Mouse (Mus musculus) liver, embryonic 13.5 days (tissue): Measurements from ENCODE around the gene Mad2l2. TPM values are rescaled to one million over a fixed set of nuclear protein-coding genes. Genes with fewer than 3 reads are reported as not detected.
"Not testable (repeated sequence)": the region's sequence is repeated elsewhere in the genome, so short reads cannot be mapped to it uniquely, and the experiment has no call there.

Experiments
- ATAC-seq: fragments of 200-750 bp; cut with Nextera tagmentation; 2 replicates; pipeline ENCODE4 v1.8.0; 2017; ENCODE audit warnings: low read depth, mild to moderate bottlenecking, moderate number of reproducible peaks, moderate library complexity
- DNase-seq: peaks from one replicate; pipeline ENCODE4 v3.0.0; 2022
- H3K27ac ChIP-seq: fragments of 300-500 bp; sonication (generic); 2 replicates; pipeline ENCODE4 v1.5.1; 2015; ENCODE audit warnings: moderate library complexity, mild to moderate bottlenecking, inconsistent platforms
- H3K27me3 ChIP-seq: fragments of 300-500 bp; sonication (generic); 2 replicates; pipeline ENCODE4 v1.6.1; 2015; ENCODE audit warnings: mild to moderate bottlenecking, inconsistent platforms
- H3K36me3 ChIP-seq: fragments of 300-500 bp; sonication (generic); 2 replicates; pipeline ENCODE4 v1.6.1; 2015; ENCODE audit warnings: mild to moderate bottlenecking, inconsistent platforms
- H3K4me1 ChIP-seq: fragments of 300-500 bp; sonication (generic); replicated peaks from 2 replicates; pipeline ENCODE4 v1.6.1; 2015; ENCODE audit warnings: inconsistent platforms
- H3K4me2 ChIP-seq: fragments of 300-500 bp; sonication (generic); 2 replicates; pipeline ENCODE4 v1.6.1; 2015; ENCODE audit warnings: inconsistent platforms, mild to moderate bottlenecking, moderate library complexity
- H3K4me3 ChIP-seq: fragments of 300-500 bp; sonication (generic); replicated peaks from 2 replicates; pipeline ENCODE4 v1.5.1; 2015; ENCODE audit warnings: mild to moderate bottlenecking, inconsistent platforms
- H3K9ac ChIP-seq: fragments of 300-500 bp; sonication (generic); 2 replicates; pipeline ENCODE4 v1.6.1; 2015; ENCODE audit warnings: mild to moderate bottlenecking, inconsistent platforms
- H3K9me3 ChIP-seq: fragments of 300-500 bp; sonication (generic); replicated peaks from 2 replicates; pipeline ENCODE4 v1.6.1; 2016; ENCODE audit warnings: inconsistent platforms
- WGBS: fragments of 180-500 bp; shearing (Covaris S2); methylation state at CpG from one replicate; pipeline ENCODE4 v1.1.7; 2015; ENCODE audit not compliant: insufficient replicate concordance; 5-methylcytosine and 5-hydroxymethylcytosine counted together
- microRNA-seq: library from miRNA; unstranded; fragments of <30 nt; microRNA quantifications from one replicate; pipeline ENCODE4, GENCODE M21; 2016
- polyA plus RNA-seq: library from polyadenylated mRNA; unstranded; fragments of >200 nt; fragmentation: Nextera tagmentation; extraction: Ambion mirVana; gene quantifications from 2 replicates; pipeline ENCODE4 v1.2.1, GENCODE M21; 2015

Mad2l2 gene
- polyA plus RNA-seq, 1 experiment from 2014 or later = 21.0 TPM

GRCm38 (mm10) chr4:148177716-148178115 lies 47.5 kb downstream of the Mad2l2 start:
- no peak overlapping the region for H3K4me3 ChIP-seq
- H3K4me1 ChIP-seq = no peaks in the 10 kb centered on the region
- ATAC-seq (no peak), DNase-seq (no peak)
- H3K9me3 ChIP-seq = no peaks in the 10 kb centered on the region
- H3K9ac ChIP-seq = no peak overlapping the region
- no peaks in the 10 kb centered on the region for H3K36me3 ChIP-seq
- H3K27ac ChIP-seq = no peak overlapping the region
- H3K27me3 ChIP-seq = peaks cover 79% of the 10 kb centered on the region
- H3K4me2 ChIP-seq = no peak overlapping the region

- 71% methylated on average over 12 of the region's 12 CpGs for WGBS
- H3K9ac ChIP-seq = no peak overlapping the region
- H3K27me3 ChIP-seq = peaks cover 56% of the 10 kb centered on the region
- H3K4me3 ChIP-seq = no peak overlapping the region
- no peaks in the 10 kb centered on the region for H3K4me1 ChIP-seq
- H3K4me2 ChIP-seq = no peak overlapping the region
- H3K9me3 ChIP-seq = no peaks in the 10 kb centered on the region
- H3K36me3 ChIP-seq = no peaks in the 10 kb centered on the region
- no peak for ATAC-seq
- DNase-seq = no peak
- no peak overlapping the region for H3K27ac ChIP-seq
These were observed 51.3 kb downstream of the Mad2l2 start for GRCm38 (mm10) chr4:148181483-148181882.

DNA sequence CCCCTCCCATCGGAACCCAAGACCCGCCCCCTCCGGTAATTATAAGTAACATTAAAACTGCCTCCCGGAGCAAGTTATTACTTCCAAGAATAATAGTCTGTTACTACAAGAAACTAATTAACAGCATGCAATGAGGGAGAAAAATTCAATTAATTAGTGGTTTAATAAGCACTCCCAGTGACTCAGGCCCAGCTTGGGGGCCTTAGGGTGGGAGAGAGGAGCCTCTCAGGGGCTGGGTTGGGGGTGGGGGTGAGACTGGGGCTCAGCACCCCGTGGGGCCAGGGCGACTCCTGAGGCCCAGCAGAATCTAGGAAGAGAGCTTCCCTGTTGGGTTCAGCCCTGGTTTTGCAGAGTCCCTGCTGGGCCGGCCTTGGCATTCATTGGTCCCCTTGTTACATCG lies 52.2 kb downstream of the Mad2l2 start:
- 33% methylated on average over 8 of the region's 8 CpGs for WGBS
- DNase-seq = no peak
- peaks cover 55% of the 10 kb centered on the region for H3K27me3 ChIP-seq

GRCm38 (mm10) chr4:148184564-148184963 lies 54.4 kb downstream of the Mad2l2 start:
- Histone ChIP-seq H3K9me3 (no peaks in the 10 kb centered on the region), H3K9ac (no peak overlapping the region), H3K4me3 (no peak overlapping the region), H3K27me3 (peaks cover 36% of the 10 kb centered on the region), H3K4me1 (peaks cover 12% of the 10 kb centered on the region), H3K36me3 (no peaks in the 10 kb centered on the region), H3K4me2 (no peak overlapping the region), H3K27ac (no peak overlapping the region)
- ATAC-seq = no peak
- DNase-seq = no peak
- WGBS = 66% methylated on average over 9 of the region's 9 CpGs

More for the DNA sequence above, 52.2 kb downstream of the Mad2l2 start:
- no peak overlapping the region for H3K4me3 ChIP-seq
- no peaks in the 10 kb centered on the region for H3K4me1 ChIP-seq
- no peak overlapping the region for H3K9ac ChIP-seq
- H3K9me3 ChIP-seq = no peaks in the 10 kb centered on the region
- no peak overlapping the region for H3K27ac ChIP-seq
- ATAC-seq = no peak
- no peaks in the 10 kb centered on the region for H3K36me3 ChIP-seq
- H3K4me2 ChIP-seq = no peak overlapping the region

- no peak for DNase-seq
- Histone ChIP-seq H3K9me3 (no peaks in the 10 kb centered on the region), H3K27ac (no peak overlapping the region), H3K9ac (no peak overlapping the region), H3K4me3 (no peak overlapping the region), H3K27me3 (peaks cover 32% of the 10 kb centered on the region), H3K4me2 (no peak overlapping the region), H3K36me3 (no peaks in the 10 kb centered on the region), H3K4me1 (peaks cover 20% of the 10 kb centered on the region)
- WGBS = 41% methylated on average over 4 of the region's 4 CpGs
- no peak for ATAC-seq
These were observed 55.6 kb downstream of the Mad2l2 start for GRCm38 (mm10) chr4:148185819-148186218.

DNA sequence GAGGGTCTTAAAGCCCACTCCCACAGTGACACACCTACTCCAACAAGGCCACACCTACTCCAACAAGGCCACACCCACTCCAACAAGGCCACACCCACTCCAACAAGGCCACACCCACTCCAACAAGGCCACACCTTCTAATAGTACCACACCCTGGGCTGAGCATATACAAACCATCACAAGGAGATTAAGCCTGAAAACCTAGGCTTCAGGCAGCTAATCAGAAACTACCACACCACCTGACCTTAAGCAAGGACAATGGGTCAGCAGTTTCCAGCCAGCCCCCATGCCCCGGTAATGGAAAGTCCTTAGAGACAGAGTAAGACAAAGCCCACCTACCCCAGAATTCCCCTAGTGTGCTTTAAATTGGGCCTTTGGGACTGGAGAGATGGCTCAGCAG lies 58.6 kb downstream of the Mad2l2 start:
- not testable (repeated sequence) for H3K9ac ChIP-seq, H3K9me3 ChIP-seq, H3K27ac ChIP-seq, DNase-seq, H3K4me3 ChIP-seq, H3K4me2 ChIP-seq, H3K36me3 ChIP-seq
- WGBS = 63% methylated on average over 1 of the region's 1 CpGs
- ATAC-seq = peak; percentile 76
- Histone ChIP-seq H3K4me1 (peaks cover 28% of the 10 kb centered on the region), H3K27me3 (peaks cover 39% of the 10 kb centered on the region)

GRCm38 (mm10) chr4:148192707-148193245 lies 62.6 kb downstream of the Mad2l2 start:
- ATAC-seq = no peak
- Histone ChIP-seq H3K9ac (no peak overlapping the region), H3K27me3 (peaks cover 41% of the 10 kb centered on the region), H3K27ac (no peak overlapping the region), H3K9me3 (no peaks in the 10 kb centered on the region), H3K4me2 (no peak overlapping the region), H3K4me3 (no peak overlapping the region), H3K4me1 (peaks cover 43% of the 10 kb centered on the region), H3K36me3 (no peaks in the 10 kb centered on the region)
- WGBS = 36% methylated on average over 11 of the region's 11 CpGs
- DNase-seq = no peak

- Histone ChIP-seq H3K4me1 (peaks cover 33% of the 10 kb centered on the region), H3K9me3 (no peaks in the 10 kb centered on the region), H3K4me2 (peak overlapping the region; percentile 14; the same call in 1 of the 2 replicates), H3K4me3 (no peak overlapping the region), H3K9ac (no peak overlapping the region), H3K27me3 (peaks cover 56% of the 10 kb centered on the region), H3K36me3 (no peaks in the 10 kb centered on the region), H3K27ac (no peak overlapping the region)
- DNase-seq (no peak), ATAC-seq (peak; percentile 65)
These were observed 64.2 kb downstream of the Mad2l2 start for GRCm38 (mm10) chr4:148194400-148194799.

Small RNAs within 50 kb of the gene (microRNA-seq; reads per million reads assigned to microRNA genes)
- not detected for gene Mir7022

Other genes starting within 250 kb of the Mad2l2 start
- 17.7 and 21.0 TPM in 2 replicates for gene Mfn2, start 225.7 kb upstream of the Mad2l2 start, polyA plus RNA-seq
- gene Plod1, start 193.6 kb upstream of the Mad2l2 start, polyA plus RNA-seq = 24.9 and 28.3 TPM in 2 replicates
- 6.8 and 7.1 TPM in 2 replicates for gene 2510039O18Rik, start 189.5 kb upstream of the Mad2l2 start, polyA plus RNA-seq
- 0.38 TPM in 1 of 2 replicates, not detected in the other for gene Nppb, start 144.6 kb upstream of the Mad2l2 start, polyA plus RNA-seq
- gene Nppa, start 129.7 kb upstream of the Mad2l2 start, polyA plus RNA-seq = 0.48 and 5.6 TPM in 2 replicates
- 1.5 and 1.7 TPM in 2 replicates for gene Clcn6, start 91.6 kb upstream of the Mad2l2 start, polyA plus RNA-seq
- gene Mthfr, start 91.3 kb upstream of the Mad2l2 start, polyA plus RNA-seq = 8.9 and 10.7 TPM in 2 replicates
- gene Agtrap, start 42.4 kb upstream of the Mad2l2 start, polyA plus RNA-seq = 11.2 and 11.7 TPM in 2 replicates
- 0.09 and 0.13 TPM in 2 replicates for gene Draxin, start 314 bp downstream of the Mad2l2 start, polyA plus RNA-seq
- gene Fbxo6, start 21.8 kb downstream of the Mad2l2 start, polyA plus RNA-seq = 16.5 and 16.9 TPM in 2 replicates
- 0.93 and 1.0 TPM in 2 replicates for gene Fbxo44, start 30.1 kb downstream of the Mad2l2 start, polyA plus RNA-seq
- 0.22 and 0.36 TPM in 2 replicates for gene Fbxo2, start 30.2 kb downstream of the Mad2l2 start, polyA plus RNA-seq
- 0.03 TPM in 1 of 2 replicates, not detected in the other for gene Disp3, start 157.6 kb downstream of the Mad2l2 start, polyA plus RNA-seq